Mouse (Mus musculus): Measurements from ENCODE around the gene Kpna7. TPM values are rescaled to one million over a fixed set of nuclear protein-coding genes. Genes with fewer than 3 reads are reported as not detected.
"Not testable (repeated sequence)": the region's sequence is repeated elsewhere in the genome, so short reads cannot be mapped to it uniquely, and the experiment has no call there.

Gene Kpna7
- polyA plus RNA-seq, 1 experiment from 2014 or later, result not detected

GRCm38 (mm10) chr5:145020712-145021111 lies 63.1 kb downstream of the Kpna7 start:
- not testable (repeated sequence) for ATAC-seq; H3K27ac ChIP-seq (ENCODE audit: low read depth, low read length); H3K36me3 ChIP-seq (ENCODE audit: control insufficient read depth, insufficient read depth, low read length); H3K9me3 ChIP-seq (ENCODE audit: control insufficient read depth, low read length); H3K4me3 ChIP-seq (ENCODE audit: low read length); H3K9ac ChIP-seq (ENCODE audit: low read depth, low read length); H3K4me1 ChIP-seq (ENCODE audit: control insufficient read depth, insufficient read depth, low read depth, low read length); H3K27me3 ChIP-seq (replicated peaks; ENCODE audit: control insufficient read depth, insufficient read depth, low read length); H3K4me2 ChIP-seq (ENCODE audit: low read length)
- WGBS, result 81% methylated on average over 1 of the region's 1 CpGs

- not testable (repeated sequence) for H3K4me3 ChIP-seq (ENCODE audit: low read length); H3K27me3 ChIP-seq (replicated peaks; ENCODE audit: control insufficient read depth, insufficient read depth, low read length); H3K9me3 ChIP-seq (ENCODE audit: control insufficient read depth, low read length); H3K4me1 ChIP-seq (ENCODE audit: control insufficient read depth, insufficient read depth, low read depth, low read length); H3K36me3 ChIP-seq (ENCODE audit: control insufficient read depth, insufficient read depth, low read length); H3K27ac ChIP-seq (ENCODE audit: low read depth, low read length); H3K9ac ChIP-seq (ENCODE audit: low read depth, low read length); H3K4me2 ChIP-seq (ENCODE audit: low read length); ATAC-seq
- 42% methylated on average over 1 of the region's 1 CpGs for WGBS
Measured at GRCm38 (mm10) chr5:145020254-145020653, 63.6 kb downstream of the Kpna7 start.

- H3K4me1 ChIP-seq (ENCODE audit: control insufficient read depth, insufficient read depth, low read depth, low read length); H3K27ac ChIP-seq (ENCODE audit: low read depth, low read length); H3K9me3 ChIP-seq (ENCODE audit: control insufficient read depth, low read length); H3K4me2 ChIP-seq (ENCODE audit: low read length); H3K9ac ChIP-seq (ENCODE audit: low read depth, low read length); H3K4me3 ChIP-seq (ENCODE audit: low read length); H3K36me3 ChIP-seq (ENCODE audit: control insufficient read depth, insufficient read depth, low read length); H3K27me3 ChIP-seq (replicated peaks; ENCODE audit: control insufficient read depth, insufficient read depth, low read length); ATAC-seq: not testable (repeated sequence)
- 27% methylated on average over 2 of the region's 2 CpGs for WGBS
Measured at GRCm38 (mm10) chr5:145016761-145017160, 67.1 kb downstream of the Kpna7 start.

- Histone ChIP-seq H3K9me3 (ENCODE audit: control insufficient read depth, low read length) (no peaks in the 10 kb centered on the region), H3K4me1 (ENCODE audit: control insufficient read depth, insufficient read depth, low read depth, low read length) (no peaks in the 10 kb centered on the region), H3K9ac (ENCODE audit: low read depth, low read length) (no peak overlapping the region), H3K27me3 (replicated peaks; ENCODE audit: control insufficient read depth, insufficient read depth, low read length) (no peaks in the 10 kb centered on the region), H3K4me3 (ENCODE audit: low read length) (no peak overlapping the region), H3K27ac (ENCODE audit: low read depth, low read length) (no peak overlapping the region), H3K36me3 (ENCODE audit: control insufficient read depth, insufficient read depth, low read length) (no peaks in the 10 kb centered on the region), H3K4me2 (ENCODE audit: low read length) (no peak overlapping the region)
- no peak for ATAC-seq
- 93% methylated on average over 1 of the region's 1 CpGs for WGBS
Measured at GRCm38 (mm10) chr5:145014278-145014677, 69.6 kb downstream of the Kpna7 start.

GRCm38 (mm10) chr5:145008878-145009659 lies 74.8 kb downstream of the Kpna7 start:
- H3K36me3 ChIP-seq (ENCODE audit: control insufficient read depth, insufficient read depth, low read length), result no peaks in the 10 kb centered on the region
- ATAC-seq, result no peak

GRCm38 (mm10) chr5:145005596-145005995 lies 78.2 kb downstream of the Kpna7 start:
- Histone ChIP-seq H3K27me3 (replicated peaks; ENCODE audit: control insufficient read depth, insufficient read depth, low read length) (no peaks in the 10 kb centered on the region), H3K27ac (ENCODE audit: low read depth, low read length) (no peak overlapping the region), H3K9ac (ENCODE audit: low read depth, low read length) (no peak overlapping the region), H3K4me2 (ENCODE audit: low read length) (no peak overlapping the region), H3K4me3 (ENCODE audit: low read length) (no peak overlapping the region), H3K36me3 (ENCODE audit: control insufficient read depth, insufficient read depth, low read length) (no peaks in the 10 kb centered on the region), H3K4me1 (ENCODE audit: control insufficient read depth, insufficient read depth, low read depth, low read length) (no peaks in the 10 kb centered on the region), H3K9me3 (ENCODE audit: control insufficient read depth, low read length) (no peaks in the 10 kb centered on the region)
- WGBS, result 86% methylated on average over 6 of the region's 6 CpGs
- ATAC-seq, result no peak

More at GRCm38 (mm10) chr5:145008878-145009659, 74.8 kb downstream of the Kpna7 start:
- Histone ChIP-seq H3K4me2 (ENCODE audit: low read length) (no peak overlapping the region), H3K27me3 (replicated peaks; ENCODE audit: control insufficient read depth, insufficient read depth, low read length) (no peaks in the 10 kb centered on the region), H3K9ac (ENCODE audit: low read depth, low read length) (no peak overlapping the region), H3K27ac (ENCODE audit: low read depth, low read length) (no peak overlapping the region), H3K4me3 (ENCODE audit: low read length) (no peak overlapping the region), H3K4me1 (ENCODE audit: control insufficient read depth, insufficient read depth, low read depth, low read length) (no peaks in the 10 kb centered on the region), H3K9me3 (ENCODE audit: control insufficient read depth, low read length) (no peaks in the 10 kb centered on the region)
- WGBS, result 93% methylated on average over 15 of the region's 15 CpGs

GRCm38 (mm10) chr5:145004495-145004894 lies 79.3 kb downstream of the Kpna7 start:
- 86% methylated on average over 9 of the region's 9 CpGs for WGBS
- ATAC-seq, result no peak
- Histone ChIP-seq H3K9me3 (ENCODE audit: control insufficient read depth, low read length) (no peaks in the 10 kb centered on the region), H3K27ac (ENCODE audit: low read depth, low read length) (no peak overlapping the region), H3K4me1 (ENCODE audit: control insufficient read depth, insufficient read depth, low read depth, low read length) (no peaks in the 10 kb centered on the region), H3K27me3 (replicated peaks; ENCODE audit: control insufficient read depth, insufficient read depth, low read length) (no peaks in the 10 kb centered on the region), H3K4me3 (ENCODE audit: low read length) (no peak overlapping the region), H3K4me2 (ENCODE audit: low read length) (no peak overlapping the region), H3K9ac (ENCODE audit: low read depth, low read length) (no peak overlapping the region), H3K36me3 (ENCODE audit: control insufficient read depth, insufficient read depth, low read length) (no peaks in the 10 kb centered on the region)

- no peak overlapping the region for H3K27ac ChIP-seq (ENCODE audit: low read depth, low read length)
- H3K9ac ChIP-seq (ENCODE audit: low read depth, low read length), result no peak overlapping the region
- 82% methylated on average over 3 of the region's 3 CpGs for WGBS
- ATAC-seq, result no peak
- no peaks in the 10 kb centered on the region for H3K36me3 ChIP-seq (ENCODE audit: control insufficient read depth, insufficient read depth, low read length)
- H3K4me1 ChIP-seq (ENCODE audit: control insufficient read depth, insufficient read depth, low read depth, low read length), result no peaks in the 10 kb centered on the region
- no peaks in the 10 kb centered on the region for H3K27me3 ChIP-seq (replicated peaks; ENCODE audit: control insufficient read depth, insufficient read depth, low read length)
- no peaks in the 10 kb centered on the region for H3K9me3 ChIP-seq (ENCODE audit: control insufficient read depth, low read length)
- no peak overlapping the region for H3K4me3 ChIP-seq (ENCODE audit: low read length)
- no peak overlapping the region for H3K4me2 ChIP-seq (ENCODE audit: low read length)
Measured at GRCm38 (mm10) chr5:145003362-145003761, 80.5 kb downstream of the Kpna7 start.

GRCm38 (mm10) chr5:144998491-144998890 lies 85.3 kb downstream of the Kpna7 start:
- H3K27ac ChIP-seq (ENCODE audit: low read depth, low read length), result no peak overlapping the region
- H3K4me2 ChIP-seq (ENCODE audit: low read length), result no peak overlapping the region
- H3K4me1 ChIP-seq (ENCODE audit: control insufficient read depth, insufficient read depth, low read depth, low read length), result no peaks in the 10 kb centered on the region
- 18% methylated on average over 2 of the region's 2 CpGs for WGBS
- no peaks in the 10 kb centered on the region for H3K9me3 ChIP-seq (ENCODE audit: control insufficient read depth, low read length)
- no peak overlapping the region for H3K4me3 ChIP-seq (ENCODE audit: low read length)
- H3K9ac ChIP-seq (ENCODE audit: low read depth, low read length), result no peak overlapping the region
- no peaks in the 10 kb centered on the region for H3K36me3 ChIP-seq (ENCODE audit: control insufficient read depth, insufficient read depth, low read length)
- no peak for ATAC-seq
- H3K27me3 ChIP-seq (replicated peaks; ENCODE audit: control insufficient read depth, insufficient read depth, low read length), result no peaks in the 10 kb centered on the region

Data from hindbrain, embryonic 16.5 days (tissue).